Mouse (Mus musculus) urinary bladder, postnatal 25 days (tissue): ENCODE data around the gene Acp5.
A peak's percentile ranks its signal among the peaks of the same experiment; 100 is the strongest.

Experiments
- DNase-seq: peaks from one replicate; pipeline ENCODE4 v3.0.0; 2022; ENCODE audit warnings: low spot score

Gene Acp5

GRCm38 (mm10) chr9:22098993-22099696 lies 36.4 kb downstream of the Acp5 start, which contains the start of gene Cnn1:
Cnn1 (plus strand) TSS chr9:22099216.
- no peak for DNase-seq

DNA sequence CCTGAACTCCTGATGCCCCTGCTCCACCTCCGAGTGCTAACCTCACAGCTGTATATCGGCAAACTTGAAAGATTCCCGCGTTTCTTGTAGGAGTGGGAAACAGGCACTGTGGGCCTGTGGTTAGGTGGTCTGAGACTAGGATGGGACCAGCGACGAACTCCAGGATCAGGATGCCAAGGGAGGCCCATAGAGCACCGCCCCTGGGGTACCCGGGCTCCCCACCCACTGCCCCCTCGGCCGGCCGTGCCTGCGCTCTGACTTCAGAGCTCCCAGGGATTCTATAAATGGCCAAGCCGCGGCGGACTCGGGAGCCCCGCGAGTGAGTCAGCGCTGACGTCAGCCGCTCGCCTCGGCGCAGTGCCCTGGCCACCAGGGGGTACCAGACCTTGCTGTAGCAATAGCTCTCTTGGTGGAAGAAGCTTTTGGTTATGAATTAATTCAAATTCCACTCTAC lies 39.6 kb downstream of the Acp5 start:
- peak; percentile 87 for DNase-seq

GRCm38 (mm10) chr9:22092746-22093145 lies 42.8 kb downstream of the Acp5 start:
- no peak for DNase-seq

DNA sequence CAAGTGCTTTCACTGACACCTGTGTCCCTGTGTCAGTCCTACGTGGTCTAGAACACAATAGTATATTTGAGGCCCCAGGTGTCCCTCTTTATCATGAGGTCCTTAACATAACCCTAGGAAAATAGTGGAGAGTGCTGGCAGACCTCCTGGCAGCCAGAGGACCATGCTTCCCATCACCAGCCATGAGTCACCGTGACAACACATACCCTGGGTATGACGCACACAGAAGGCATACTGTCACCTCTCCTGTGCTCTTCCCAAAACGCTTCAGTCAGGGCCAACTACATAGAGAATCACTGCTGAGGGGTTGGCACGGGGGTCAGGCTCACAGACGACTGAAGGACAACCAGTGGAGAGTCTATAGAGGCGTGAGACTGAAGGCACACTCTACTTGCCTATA lies 45.5 kb downstream of the Acp5 start:
- no peak for DNase-seq

GRCm38 (mm10) chr9:22089281-22089680 lies 46.2 kb downstream of the Acp5 start:
- no peak for DNase-seq

DNA sequence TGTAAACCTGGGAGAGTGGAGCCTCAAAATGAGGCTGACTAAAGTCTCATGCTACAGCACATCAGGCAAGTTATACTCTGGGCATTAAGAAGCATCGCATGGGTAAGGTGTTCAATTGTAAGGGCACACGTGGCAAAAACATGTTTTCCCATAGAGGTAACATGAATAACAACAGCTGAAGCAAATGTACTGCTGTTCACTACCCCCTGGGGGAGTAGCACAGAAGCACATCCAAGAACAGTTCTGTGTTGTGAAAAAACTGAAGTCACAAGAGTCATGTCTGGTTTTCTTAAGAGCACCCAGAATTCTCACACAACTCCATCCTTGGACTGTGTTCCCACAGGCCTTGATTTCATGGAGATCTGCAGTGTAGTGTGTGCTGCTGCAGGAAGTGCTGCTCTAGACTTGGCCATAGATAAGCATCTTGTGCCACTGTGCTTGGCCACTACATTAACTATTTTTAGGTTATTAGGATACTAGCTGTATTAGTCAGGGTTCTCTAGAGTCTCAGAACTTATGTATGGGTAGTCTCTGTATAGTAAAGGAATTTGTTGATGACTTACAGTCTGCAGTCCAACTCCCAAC lies 48.4 kb downstream of the Acp5 start:
- no peak for DNase-seq

DNA sequence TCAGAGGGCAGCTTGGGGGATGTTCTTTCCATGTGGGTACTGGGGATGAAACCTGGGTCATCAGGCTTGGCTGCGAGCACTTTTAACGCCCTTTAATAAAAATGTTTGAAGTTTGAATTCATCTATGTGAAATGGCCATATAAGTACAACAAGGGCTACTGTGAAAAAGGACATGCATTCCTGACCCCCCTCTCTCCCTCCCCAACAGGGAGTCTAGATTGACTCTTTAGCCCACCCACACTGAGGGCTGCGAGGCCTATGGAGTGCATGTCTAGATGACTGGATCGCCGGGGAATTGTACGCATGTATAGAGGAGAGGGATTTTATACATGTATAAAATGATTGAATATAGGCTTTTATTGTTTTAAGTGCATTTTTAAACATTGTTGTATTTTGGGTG lies 49.5 kb downstream of the Acp5 start:
- DNase-seq = no peak

- DNase-seq = peak; percentile 79
Measured at GRCm38 (mm10) chr9:22085022-22085834, 50.3 kb downstream of the Acp5 start, which contains the start of gene Ecsit. Ecsit (minus strand) TSS chr9:22085438.

GRCm38 (mm10) chr9:22084667-22085021 lies 50.9 kb downstream of the Acp5 start:
- DNase-seq = no peak
